Mouse (Mus musculus) G1E-ER4 (cell line): ENCODE measurements around the gene Klf7. TPM values are rescaled to one million over a fixed set of nuclear protein-coding genes. Genes with fewer than 3 reads are reported as not detected.

Experiments used
- GATA1 ChIP-seq: IDR thresholded peaks from one replicate; pipeline ENCODE4 v1.8.0; 2012; ENCODE audit warnings: low read length, inconsistent platforms
- polyA plus RNA-seq: library from polyadenylated mRNA; stranded (reverse); fragments of >175 nt; gene quantifications from 2 replicates; pipeline ENCODE4 v1.2.3, GENCODE M21; 2012

Gene Klf7
- polyA plus RNA-seq, 1 experiment, result not detected

DNA sequence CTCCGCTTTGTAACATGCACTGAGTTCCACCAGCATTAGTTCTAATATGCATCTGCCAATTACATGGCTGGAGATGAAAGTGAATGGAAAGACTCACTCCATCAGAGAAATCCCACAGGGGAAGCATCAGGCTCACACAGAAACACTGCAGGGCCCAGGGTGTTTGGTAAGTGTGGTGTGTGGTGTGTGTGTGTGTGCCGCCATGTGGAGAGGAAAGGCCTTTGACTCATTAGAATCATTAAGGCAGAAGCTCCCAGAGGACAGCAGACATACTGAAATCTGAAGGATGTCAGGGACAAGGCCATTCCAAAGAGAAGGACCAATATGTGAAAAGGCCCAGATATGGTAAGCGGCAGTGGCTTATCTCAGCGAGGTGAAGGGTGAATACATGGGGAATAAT lies 66.9 kb downstream of the Klf7 start:
- TF ChIP-seq GATA1, result no peak

GRCm38 (mm10) chr1:64052069-64052750 lies 69.9 kb downstream of the Klf7 start:
- TF ChIP-seq GATA1, result no peak

DNA sequence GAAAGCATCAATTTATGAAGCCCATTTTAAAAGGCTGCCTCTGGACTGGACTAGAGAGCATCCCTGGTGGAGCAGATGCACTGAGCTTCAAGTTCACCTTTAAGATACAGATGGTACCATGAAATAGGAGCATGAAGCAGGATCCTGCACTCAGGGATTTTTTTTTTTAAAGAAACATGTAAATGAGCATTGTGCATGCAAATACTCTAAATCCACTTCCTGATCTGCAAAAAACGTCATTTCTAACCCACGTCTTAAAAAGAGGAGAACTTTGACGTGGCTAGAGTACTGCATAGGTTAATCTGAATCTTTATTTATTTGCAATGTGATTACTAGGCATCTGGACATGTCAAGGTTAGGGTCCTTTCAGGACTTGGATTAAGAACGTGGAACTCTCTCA lies 73.5 kb downstream of the Klf7 start:
- TF ChIP-seq GATA1, result no peak

- no peak for TF ChIP-seq GATA1
Observed at GRCm38 (mm10) chr1:64046802-64047156, 75.3 kb downstream of the Klf7 start.

GRCm38 (mm10) chr1:64046087-64046801 lies 75.8 kb downstream of the Klf7 start:
- no peak for TF ChIP-seq GATA1

DNA sequence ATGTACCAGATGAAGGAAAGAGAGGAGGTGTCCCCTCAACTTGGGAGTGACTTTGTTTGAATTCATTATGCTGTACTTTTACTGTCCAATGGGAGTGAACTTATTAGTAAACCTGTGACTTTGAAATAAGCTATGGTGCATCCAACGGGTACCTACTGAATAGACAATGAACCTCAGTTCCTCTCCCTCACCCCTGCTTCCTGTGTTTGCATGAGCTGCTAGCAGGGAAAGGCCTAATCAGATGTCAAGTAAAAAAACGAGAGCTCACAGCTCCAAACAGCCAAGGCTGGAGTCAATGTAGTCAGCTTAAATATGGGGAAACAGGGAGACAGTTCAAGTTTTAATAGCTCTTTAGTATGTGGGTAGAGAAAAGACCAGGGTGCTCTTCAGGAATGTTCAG lies 77.5 kb downstream of the Klf7 start:
- TF ChIP-seq GATA1, result no peak

GRCm38 (mm10) chr1:64040831-64041383 lies 81.2 kb downstream of the Klf7 start:
- no peak for TF ChIP-seq GATA1

- no peak for TF ChIP-seq GATA1
Observed at GRCm38 (mm10) chr1:64040061-64040686, 81.9 kb downstream of the Klf7 start.

GRCm38 (mm10) chr1:64038343-64038742 lies 83.7 kb downstream of the Klf7 start:
- TF ChIP-seq GATA1, result no peak

GRCm38 (mm10) chr1:64037800-64038199 lies 84.3 kb downstream of the Klf7 start:
- TF ChIP-seq GATA1, result no peak

DNA sequence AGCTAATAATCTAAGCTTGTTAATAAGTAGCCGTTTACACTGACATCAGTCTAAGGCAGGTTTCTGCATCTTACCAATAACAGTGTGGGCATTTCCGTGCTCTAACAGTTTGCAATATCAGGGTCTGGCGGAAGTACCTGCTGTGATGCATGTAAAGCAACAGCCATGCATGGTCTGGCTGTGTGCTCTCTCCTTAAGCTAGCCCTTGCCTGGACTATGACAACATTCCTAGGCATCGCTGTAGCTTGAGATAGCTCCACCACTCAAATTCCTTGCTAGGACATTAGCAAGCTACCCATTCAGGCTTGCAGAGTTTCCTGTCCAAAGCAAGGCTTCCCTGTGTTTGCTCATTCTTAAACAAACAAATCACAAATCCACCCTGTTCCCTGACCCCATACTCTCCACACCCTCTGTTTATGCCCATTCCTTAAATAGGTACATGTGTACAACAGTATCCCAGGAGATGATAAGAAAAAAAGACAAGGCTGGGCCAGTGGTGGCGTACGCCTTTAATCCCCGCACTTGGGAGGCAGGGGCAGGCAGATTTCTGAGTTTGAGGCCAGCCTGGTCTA lies 85.1 kb downstream of the Klf7 start:
- TF ChIP-seq GATA1, result no peak

DNA sequence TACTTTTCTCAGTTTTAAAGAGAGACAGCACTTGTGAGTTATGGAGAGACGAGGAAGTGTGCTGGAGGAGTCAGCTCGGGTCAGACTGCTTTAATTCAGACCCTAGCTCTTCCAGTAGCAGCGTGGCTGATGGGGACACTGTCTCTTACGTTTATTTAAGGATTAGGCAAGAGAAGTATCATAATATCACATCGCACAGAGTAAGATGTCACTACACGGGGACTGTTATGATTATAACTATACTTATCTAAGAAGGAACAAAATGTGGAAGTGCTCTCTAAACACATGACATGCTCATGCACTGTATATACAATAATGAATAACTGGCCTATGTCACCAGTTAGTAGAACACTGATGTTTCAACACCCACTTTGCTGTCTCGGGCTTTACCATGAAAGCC lies 86.3 kb downstream of the Klf7 start:
- TF ChIP-seq GATA1, result no peak

DNA sequence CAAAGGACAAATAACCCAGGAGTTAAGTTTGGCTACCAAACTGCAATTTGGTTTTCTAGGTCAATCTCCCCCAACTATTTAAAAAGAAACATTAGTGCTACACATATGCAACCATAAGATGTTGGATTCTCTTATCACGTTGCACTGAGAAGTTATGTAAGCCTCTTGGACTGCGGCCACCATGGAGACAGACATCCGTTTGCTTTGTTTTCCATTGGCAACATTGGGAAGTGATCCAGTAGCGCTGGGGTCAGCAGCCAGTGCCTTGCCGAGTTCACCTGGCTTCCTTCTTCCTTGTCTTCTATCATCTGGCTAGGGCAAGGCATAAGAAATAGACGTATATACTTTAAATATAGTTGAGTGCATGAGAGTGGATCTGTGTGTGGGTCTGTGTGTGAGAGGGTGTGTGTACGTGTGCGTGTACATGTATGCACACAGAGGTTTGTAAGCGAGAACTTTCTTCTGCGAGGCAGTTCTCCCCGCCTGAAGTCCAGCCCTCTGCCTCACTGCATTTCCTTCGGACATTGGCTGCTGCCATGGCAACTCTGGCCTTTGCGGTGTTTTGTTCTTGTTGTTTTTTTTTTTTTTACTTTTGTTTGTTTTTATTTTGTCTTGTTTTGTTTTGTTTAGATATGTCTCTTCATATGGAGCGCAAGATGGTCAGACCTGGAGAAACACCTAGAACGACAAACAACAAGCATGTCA lies 86.8 kb downstream of the Klf7 start:
- no peak for TF ChIP-seq GATA1

- no peak for TF ChIP-seq GATA1
Observed at GRCm38 (mm10) chr1:64032502-64033231, 89.4 kb downstream of the Klf7 start.

- TF ChIP-seq GATA1, result no peak
Observed at GRCm38 (mm10) chr1:64021986-64022385, 100.1 kb downstream of the Klf7 start.
